Comparison of ENCODE assay signal across 8 mouse cellular contexts in genomic region chr11:51856616-51857080, GRCm38 (mm10). TPM values are rescaled to one million over a fixed set of nuclear protein-coding genes. Genes with fewer than 3 reads are reported as not detected.
DNase-seq lines count a peak whose midpoint lies in the region; ATAC-seq lines count a peak whose summit lies in the region.

No protein-coding gene starts in this region.

- DNase-seq in Muller cell, postnatal 12 days (ENCODE audit: inconsistent ontology term), result peak; percentile 66
- DNase-seq in embryonic facial prominence, embryonic 10.5 days (ENCODE audit: low spot score), result peak; percentile 55
- peak; percentile 75 to 79 for DNase-seq in heart, adult 18-20 months
- peak; percentile 75 for DNase-seq in kidney, adult 18-20 months
- DNase-seq in limb, embryonic 10.5 days (ENCODE audit: low spot score), result peak; percentile 71
- peak; percentile 29 for DNase-seq in right cerebral cortex, postnatal 4 days
- peak; percentile 46 to 64 for DNase-seq in urinary bladder, postnatal 36 days (ENCODE audit: low spot score in 2 of 2)

- ATAC-seq in megakaryocyte progenitor cell, adult 5-6 weeks (replicated peaks; ENCODE audit: poor library complexity), result peak; percentile 14

- H3K27ac ChIP-seq in embryonic facial prominence, embryonic 10.5 days (replicated peaks), result peak overlapping the region; percentile 84
- H3K27ac ChIP-seq in limb, embryonic 10.5 days, result peak overlapping the region; percentile 78

- H3K4me1 ChIP-seq in embryonic facial prominence, embryonic 10.5 days, result peaks cover 56% of the 10 kb centered on the region
- H3K4me1 ChIP-seq in limb, embryonic 10.5 days, result peaks cover 65% of the 10 kb centered on the region

- peaks cover 66% of the 10 kb centered on the region for H3K27me3 ChIP-seq in embryonic facial prominence, embryonic 10.5 days (replicated peaks; ENCODE audit: low read depth, poor library complexity, severe bottlenecking)
- peaks cover 69% of the 10 kb centered on the region for H3K27me3 ChIP-seq in limb, embryonic 10.5 days (ENCODE audit: low read depth, poor library complexity, severe bottlenecking)

- no peaks in the 10 kb centered on the region for H3K9me3 ChIP-seq in embryonic facial prominence, embryonic 10.5 days
- no peaks in the 10 kb centered on the region for H3K9me3 ChIP-seq in limb, embryonic 10.5 days (replicated peaks)

- H3K36me3 ChIP-seq in embryonic facial prominence, embryonic 10.5 days (replicated peaks), result no peaks in the 10 kb centered on the region
- no peaks in the 10 kb centered on the region for H3K36me3 ChIP-seq in limb, embryonic 10.5 days

- H3K4me3 ChIP-seq in embryonic facial prominence, embryonic 10.5 days, result peak overlapping the region; percentile 77
- H3K4me3 ChIP-seq in limb, embryonic 10.5 days, result peak overlapping the region; percentile 74

- WGBS in embryonic facial prominence, embryonic 10.5 days, result under 1% methylated on average over 41 of the region's 41 CpGs
- WGBS in limb, embryonic 10.5 days, result under 1% methylated on average over 41 of the region's 41 CpGs

RNA-seq across cellular contexts. Expression of gene Jade2, which starts 0.8 kb away (rescaled TPM):
- polyA plus RNA-seq in embryonic facial prominence, embryonic 10.5 days (2016; fragmentation: Nextera tagmentation; extraction: Ambion mirVana), result 0.65 and 0.80 TPM in 2 replicates
- total RNA-seq in heart, adult 18-20 months (2021), result 10 to 100 TPM; 13.4 to 18.3 TPM
- polyA plus RNA-seq in limb, embryonic 10.5 days (2016; fragmentation: Nextera tagmentation; extraction: Ambion mirVana), result 0.69 and 0.78 TPM in 2 replicates
- 5.7 and 7.7 TPM in 2 replicates for total RNA-seq in megakaryocyte progenitor cell, adult 5-6 weeks (2015)
- total RNA-seq in megakaryocyte progenitor cell, adult 5-6 weeks (2017), result 6.0 and 7.0 TPM in 2 replicates

Comparison
In these comparisons a context has a peak if more than half of its experiments do, and no peak if none do; other contexts are left out.
1. Peak in every context shown above with its lines: DNase-seq, ATAC-seq, H3K4me3 ChIP-seq and H3K27ac ChIP-seq.